Mouse (Mus musculus) left cerebral cortex, postnatal 10 days (tissue): ENCODE results near the gene Otud3. TPM values are rescaled to one million over a fixed set of nuclear protein-coding genes. Genes with fewer than 3 reads are reported as not detected.

Experiments used
- DNase-seq, 2 experiments: peaks; one replicate each; pipeline ENCODE4 v3.0.0; 2021 to 2022; ENCODE audit warnings: low spot score in 2 of 2, mixed read lengths in 1 of 2; ENCODE audit errors: extremely low spot score in 1 of 2
- intact Hi-C: fragments of 180-260 bp; cut with DNase I; formaldehyde crosslinking; loops from one replicate; pipeline ENCODE4 v1.15.1; 2025
- total RNA-seq, 2 experiments: library from RNA; stranded (reverse); gene quantifications; 2 replicates each; pipeline ENCODE4 v1.2.3; 2021

The Otud3 gene
- total RNA-seq, 2 experiments from 2014 or later, result 13.1 to 13.7 TPM

DNA sequence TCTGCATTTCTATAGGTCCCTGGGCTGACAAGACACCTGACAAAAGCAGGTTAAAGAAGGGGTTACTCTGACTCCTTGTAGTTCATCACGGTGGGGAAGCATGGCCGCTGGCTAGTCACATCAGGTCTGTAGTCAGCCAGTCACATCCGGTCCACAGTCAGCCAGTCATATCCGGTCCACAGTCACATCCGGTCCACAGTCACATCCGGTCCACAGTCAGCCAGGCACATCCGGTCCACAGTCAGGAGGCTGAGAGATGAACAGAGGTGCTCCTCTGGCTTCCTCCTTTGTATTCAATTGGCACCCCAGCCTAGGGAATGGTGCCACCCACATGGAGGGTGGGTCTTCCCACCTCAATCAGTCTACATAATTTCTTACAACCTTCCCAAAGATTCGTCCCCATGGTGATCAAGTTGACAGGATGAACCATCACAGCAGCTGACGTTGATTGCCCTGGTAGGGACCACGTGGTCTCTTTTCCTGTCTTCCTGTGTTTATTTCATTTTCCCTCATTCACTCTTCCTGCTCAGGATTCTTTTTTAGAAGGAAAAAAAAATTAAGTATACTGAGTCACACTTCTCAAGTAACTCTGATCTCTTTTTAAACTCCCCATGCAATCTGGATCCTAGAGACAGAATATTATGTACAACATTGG, 50.3 kb downstream of the Otud3 start, which contains the start of gene Pla2g5:
Gene Pla2g5, minus strand, starts transcription at position 139 of the 655 bp plus-strand sequence.
- DNase-seq, result peak in 1 of 2 experiments; percentile 47
- intact Hi-C loops, result no loop called here

- DNase-seq, result peak; percentile 67 to 88
- intact Hi-C loops, result loop anchor here (10.0 kb wide), 2 partner anchors 305 to 545 kb away; no protein-coding TSS in a partner anchor
Observed at GRCm38 (mm10) chr4:138859728-138860127, 54.0 kb downstream of the Otud3 start.

GRCm38 (mm10) chr4:138859245-138859644, 54.5 kb downstream of the Otud3 start:
- intact Hi-C loops, result loop anchor here (10.0 kb wide), 2 partner anchors 304 to 544 kb away; no protein-coding TSS in a partner anchor
- peak in 1 of 2 experiments; percentile 66 for DNase-seq

- DNase-seq, result no peak
- intact Hi-C loops, result loop anchor here (10.0 kb wide), 2 partner anchors 304 to 544 kb away; no protein-coding TSS in a partner anchor
Observed at GRCm38 (mm10) chr4:138858446-138858845, 55.3 kb downstream of the Otud3 start.

DNA sequence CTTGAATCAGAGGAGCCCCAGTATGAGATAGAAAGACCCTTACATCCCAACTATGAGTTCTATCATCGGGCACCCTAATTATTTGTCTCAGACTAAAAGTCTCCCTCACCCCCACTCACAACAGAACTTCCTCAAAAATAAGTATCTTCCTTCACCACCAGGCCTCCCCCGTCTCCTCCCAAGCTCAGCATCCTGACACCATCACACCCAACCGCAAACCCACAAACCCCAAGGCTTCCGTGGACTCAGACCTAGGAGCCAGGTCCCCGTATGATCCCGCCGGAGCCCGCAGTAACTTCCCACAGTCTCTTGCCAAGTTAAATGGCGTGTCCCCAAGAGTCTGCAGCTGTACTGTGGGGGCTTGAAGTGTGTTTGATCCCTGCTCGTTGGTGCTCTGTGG, 56.2 kb downstream of the Otud3 start:
- intact Hi-C loops, result loop anchor here (10.0 kb wide), 2 partner anchors 303 to 543 kb away; no protein-coding TSS in a partner anchor
- no peak for DNase-seq

- intact Hi-C loops, result loop anchor here (10.0 kb wide), 2 partner anchors 302 to 542 kb away; no protein-coding TSS in a partner anchor
- DNase-seq, result peak; percentile 66 to 83
Observed at GRCm38 (mm10) chr4:138856491-138856890, 57.3 kb downstream of the Otud3 start.

DNA sequence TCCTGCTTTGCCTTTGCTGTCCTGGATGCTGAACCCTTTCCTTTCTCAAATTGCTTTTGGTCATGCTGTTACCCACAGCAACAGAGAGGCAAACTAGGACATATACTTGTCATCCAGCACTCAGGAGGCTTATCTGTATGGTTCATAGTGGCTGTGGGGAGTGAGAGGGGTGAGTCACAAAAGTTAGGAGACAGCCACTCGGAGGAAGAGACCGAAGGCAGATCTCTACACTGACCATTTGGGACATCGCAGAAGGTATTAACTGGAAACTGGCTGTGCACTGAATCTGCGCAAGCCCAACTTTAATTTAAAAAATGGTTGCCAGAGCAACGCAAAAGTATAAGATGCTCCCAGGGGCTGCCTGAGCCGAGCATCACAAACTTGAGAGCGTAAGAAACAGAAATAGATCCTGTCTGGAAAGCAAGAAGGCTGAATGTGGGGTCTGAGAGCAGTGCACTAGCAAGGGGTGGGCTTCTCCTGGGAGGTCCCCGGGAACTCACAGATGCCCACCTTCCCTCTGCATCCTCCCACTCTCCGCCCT, 58.6 kb downstream of the Otud3 start:
- intact Hi-C loops, result loop anchor here (10.0 kb wide), 2 partner anchors 300 to 540 kb away; no protein-coding TSS in a partner anchor

DNA sequence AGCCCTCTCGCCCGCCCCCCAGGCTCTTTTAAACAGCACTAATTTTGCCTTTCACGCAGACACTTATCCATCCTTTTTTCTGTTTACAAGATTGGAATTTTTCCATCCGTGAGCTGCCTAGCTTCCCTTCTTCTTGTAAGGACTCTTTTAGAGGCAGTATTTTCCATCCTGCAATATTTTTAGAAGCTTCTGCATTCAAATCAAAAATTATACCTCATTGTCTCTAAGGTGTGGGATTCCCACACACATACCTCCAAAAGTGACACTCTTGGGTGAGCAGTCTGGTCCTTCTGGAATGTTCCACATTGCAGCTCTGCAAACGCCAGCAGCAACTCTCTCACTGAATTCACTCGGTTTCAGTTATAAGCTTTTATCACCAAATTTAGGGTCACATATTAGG, 60.8 kb downstream of the Otud3 start:
- intact Hi-C loops, result loop anchor here (5.0 to 10.0 kb wide), 3 partner anchors 146 to 538 kb away; no protein-coding TSS in a partner anchor
- DNase-seq, result no peak

More for the DNA sequence above, 58.6 kb downstream of the Otud3 start:
- peak in 1 of 2 experiments; percentile 55 for DNase-seq

GRCm38 (mm10) chr4:138851463-138851862, 62.3 kb downstream of the Otud3 start:
- intact Hi-C loops, result loop anchor here (1.0 to 10.0 kb wide), 5 partner anchors 102 to 537 kb away; no protein-coding TSS in a partner anchor
- peak; percentile 73 to 79 for DNase-seq

Other genes starting within 250 kb of the Otud3 start
- gene Pla2g2c, start 189.2 kb downstream of the Otud3 start, total RNA-seq, result not detected
- gene Ubxn10, start 176.8 kb downstream of the Otud3 start, total RNA-seq, result 1 to 10 TPM; 1.1 to 1.3 TPM
- not detected for gene Pla2g2f, start 156.3 kb downstream of the Otud3 start, total RNA-seq
- under 1 TPM in 1 of 2 experiments, not detected in 1; 0.16 TPM for gene Pla2g2d, start 138.2 kb downstream of the Otud3 start, total RNA-seq
- gene Pla2g5, start 50.5 kb downstream of the Otud3 start, total RNA-seq, result 1 to 10 TPM; 1.2 to 1.3 TPM
- not detected for gene Gm13030, start 40.0 kb downstream of the Otud3 start, total RNA-seq
- not detected for gene Pla2g2e, start 36.0 kb downstream of the Otud3 start, total RNA-seq
- gene Rnf186, start 53.2 kb upstream of the Otud3 start, total RNA-seq, result not detected
- 1 to 10 TPM; 1.3 to 1.7 TPM for gene Tmco4, start 58.9 kb upstream of the Otud3 start, total RNA-seq
- 1 to 10 TPM; 3.6 to 3.8 TPM for gene Htr6, start 161.6 kb upstream of the Otud3 start, total RNA-seq
- gene Nbl1, start 179.0 kb upstream of the Otud3 start, total RNA-seq, result 10 to 100 TPM; 34.0 to 37.0 TPM
- 100 to 1,000 TPM; 203 to 215 TPM for gene Minos1, start 217.2 kb upstream of the Otud3 start, total RNA-seq